Mouse (Mus musculus) natural killer cell, adult 2 months (primary cell): Measurements from ENCODE around the gene Crb2.

Experiments used
- DNase-seq, 2 experiments: peaks; one replicate each; pipeline ENCODE4 v3.0.0; 2022; ENCODE audit warnings: low spot score in 2 of 2

The Crb2 gene

DNA sequence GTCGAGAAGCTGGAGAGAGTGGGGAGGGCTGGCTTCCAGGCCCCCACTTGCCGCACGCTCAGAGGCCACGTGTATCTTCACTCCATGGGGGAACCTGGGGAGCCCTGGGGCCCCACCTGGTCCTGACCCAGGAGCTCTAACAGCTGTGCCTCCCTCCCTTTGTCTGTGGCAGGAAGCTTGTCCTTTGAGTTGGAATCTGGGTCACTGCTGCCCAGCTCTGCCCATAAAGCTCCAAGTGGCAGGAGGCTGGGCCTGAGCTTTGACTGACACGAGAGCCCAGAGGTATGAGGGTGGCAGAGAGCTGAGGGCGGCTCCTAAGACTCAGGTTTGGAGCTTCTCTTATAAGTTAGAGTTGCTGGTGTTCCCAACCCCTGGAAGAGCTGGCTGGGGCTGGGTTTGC is 23.1 kb downstream of the Crb2 start:
- no peak for DNase-seq

GRCm38 (mm10) chr2:37801687-37802086 is 25.6 kb downstream of the Crb2 start:
- no peak for DNase-seq

DNA sequence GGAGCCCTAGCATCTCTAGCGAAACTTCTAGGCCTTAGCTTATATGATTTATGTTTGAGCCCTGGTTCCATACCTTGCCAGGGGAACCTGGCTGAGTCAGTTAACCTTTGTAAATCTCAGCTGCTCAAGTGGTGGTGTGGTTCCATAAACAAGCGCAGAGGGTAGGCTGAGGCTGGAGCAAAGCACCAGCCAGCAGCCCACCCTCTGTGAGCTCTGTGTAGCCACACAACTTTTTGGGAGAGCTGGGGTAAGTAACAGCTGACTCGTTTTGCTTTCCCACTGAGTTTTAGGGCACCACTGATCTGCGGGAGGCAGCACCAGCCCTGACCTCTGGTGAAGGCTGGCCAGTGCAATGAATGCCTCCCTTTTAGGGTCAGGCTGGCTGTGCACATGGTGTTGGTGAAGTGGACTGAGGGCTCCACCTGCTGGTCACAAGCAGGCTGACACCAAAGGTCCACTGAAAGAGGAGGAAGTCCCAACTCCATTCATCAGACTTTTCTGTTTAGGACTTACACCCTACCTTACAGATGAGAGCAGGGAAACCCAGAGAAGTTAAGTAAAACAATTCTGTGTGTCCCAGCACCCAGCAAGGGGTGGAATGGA is 26.7 kb downstream of the Crb2 start:
- DNase-seq = peak; percentile 7 to 49

GRCm38 (mm10) chr2:37811682-37812081 is 35.6 kb downstream of the Crb2 start:
- no peak for DNase-seq

- no peak for DNase-seq
These were observed 36.4 kb downstream of the Crb2 start for GRCm38 (mm10) chr2:37812401-37812800.

DNA sequence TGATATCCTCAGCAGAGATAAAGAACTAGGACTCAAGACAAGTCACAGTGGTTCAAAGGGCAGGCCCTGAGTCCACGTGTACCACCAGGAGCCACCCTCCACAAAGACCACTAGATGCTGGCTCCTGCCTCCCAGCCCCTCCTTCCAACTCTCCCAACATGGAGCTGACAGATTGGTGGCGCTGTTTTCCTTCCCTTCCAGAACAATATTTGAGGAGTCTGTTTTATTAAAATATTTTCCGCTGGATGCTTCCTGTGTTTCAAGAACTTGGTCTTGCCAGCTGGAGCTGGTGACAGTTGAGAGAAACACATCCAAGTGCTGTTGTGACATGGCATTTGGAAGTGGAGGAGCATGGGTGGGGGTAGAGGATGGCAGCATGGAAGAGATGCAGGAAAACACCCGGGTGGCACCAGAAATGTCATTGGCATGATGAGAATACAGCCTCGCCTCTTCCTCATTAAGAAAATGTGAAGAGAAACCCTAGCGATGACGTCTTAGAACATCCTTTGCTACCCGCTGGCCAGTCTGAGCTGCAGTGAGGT is 38.8 kb downstream of the Crb2 start:
- no peak for DNase-seq

GRCm38 (mm10) chr2:37815676-37816075 is 39.6 kb downstream of the Crb2 start:
- DNase-seq = peak; percentile 27 to 54

DNA sequence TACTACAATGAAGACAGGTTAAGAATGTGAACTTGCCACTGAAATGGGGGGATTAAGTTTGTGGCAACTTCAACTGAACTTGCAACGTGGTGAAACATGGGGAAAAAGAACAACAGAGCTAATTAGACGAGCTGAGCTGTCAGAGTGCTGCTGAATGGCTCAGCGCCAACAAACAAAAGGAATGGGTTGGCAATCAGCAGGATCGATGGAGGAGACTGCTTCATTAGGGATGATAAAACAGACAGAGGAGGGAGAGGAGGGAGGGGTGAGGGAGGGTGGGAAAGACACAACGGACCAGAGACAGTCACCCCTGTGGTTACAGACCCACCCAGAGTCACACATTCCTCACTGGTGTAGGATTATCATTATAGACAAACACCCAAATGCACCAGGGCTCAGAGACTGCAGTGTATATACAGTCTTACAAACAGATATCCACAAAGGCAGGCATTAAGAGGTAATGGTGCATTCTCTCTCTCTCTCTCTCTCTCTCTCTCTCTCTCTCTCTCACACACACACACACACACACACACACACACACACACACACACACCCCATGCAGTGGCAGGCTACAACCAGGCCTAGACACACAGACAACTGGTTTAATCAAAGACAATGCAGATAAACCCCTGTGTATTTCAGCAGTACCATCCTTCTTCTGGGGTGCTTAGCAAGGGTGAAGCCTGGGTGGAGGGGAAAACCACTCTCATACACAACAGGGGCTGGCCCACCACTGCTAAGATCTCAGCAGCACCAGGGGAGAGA is 42.9 kb downstream of the Crb2 start:
- DNase-seq = no peak

DNA sequence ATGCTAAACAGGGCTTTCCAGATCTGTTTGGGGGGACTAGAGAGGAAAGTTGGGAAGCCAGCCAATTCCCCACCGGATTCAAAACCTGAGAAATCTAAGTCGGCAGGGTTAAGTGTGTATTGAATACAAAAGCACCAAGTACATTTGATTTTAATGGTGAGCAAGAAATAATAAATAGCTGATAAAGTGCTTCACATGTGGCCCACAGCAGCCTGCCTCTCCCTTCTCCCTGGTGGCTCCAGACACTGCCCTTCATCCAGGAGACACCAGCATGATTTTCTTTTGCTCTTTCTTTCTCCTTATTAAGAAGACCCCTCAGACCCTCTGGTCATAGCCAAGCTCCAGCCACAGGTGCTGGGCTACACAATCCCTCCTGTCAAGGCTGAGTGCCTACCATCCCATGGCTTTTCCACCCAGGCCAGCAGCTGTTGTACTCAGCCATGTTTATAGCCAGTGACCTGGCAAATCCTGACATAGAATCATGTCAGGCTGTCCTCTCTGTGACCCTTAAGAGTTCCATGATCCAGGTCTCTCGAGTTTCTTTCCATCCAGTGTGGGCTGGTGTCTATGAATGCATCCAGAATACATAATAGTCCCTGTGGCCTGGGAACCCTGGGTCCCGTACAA is 43.6 kb downstream of the Crb2 start:
- no peak for DNase-seq

DNA sequence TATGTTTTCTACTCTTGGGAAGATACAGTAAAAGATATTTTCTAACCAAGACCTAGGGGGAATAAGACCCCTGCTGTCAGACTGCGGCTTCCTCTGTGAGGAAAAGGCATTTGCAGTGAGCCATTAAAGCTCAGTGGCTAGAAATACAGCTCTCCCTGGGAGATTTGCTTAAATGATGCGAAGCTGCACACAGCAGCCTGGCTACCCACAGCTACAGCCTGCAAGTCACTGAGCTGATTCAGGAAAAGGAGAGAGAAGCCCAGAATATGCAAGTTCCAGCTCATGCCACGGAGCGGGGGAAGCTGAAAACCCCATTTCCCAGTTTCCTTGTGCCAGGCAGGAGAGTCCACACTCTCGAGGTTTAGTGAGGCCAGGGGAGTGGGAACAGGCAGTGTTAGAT is 46.1 kb downstream of the Crb2 start:
- DNase-seq = no peak

- no peak for DNase-seq
These were observed 47.8 kb downstream of the Crb2 start for GRCm38 (mm10) chr2:37823826-37824225.

GRCm38 (mm10) chr2:37829758-37830275 is 53.8 kb downstream of the Crb2 start:
- DNase-seq = no peak

DNA sequence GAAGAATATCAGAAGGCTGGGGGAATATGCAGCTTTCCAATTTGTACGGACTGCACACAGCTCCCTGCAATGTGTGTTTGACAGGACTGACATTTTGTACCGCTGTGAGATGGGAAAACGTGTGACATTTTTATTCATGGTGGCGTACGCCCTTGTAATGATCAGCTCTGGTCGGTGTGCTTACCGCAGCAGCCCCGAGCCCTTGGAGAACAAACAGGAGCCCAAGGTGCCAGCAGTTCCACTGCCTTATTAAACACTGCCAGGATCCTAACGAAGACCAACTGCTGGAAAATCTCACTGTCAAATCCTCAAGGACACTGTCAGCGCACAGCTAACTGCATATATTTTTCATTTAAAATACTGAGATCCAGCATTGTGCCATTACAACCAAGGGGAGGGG is 56.2 kb downstream of the Crb2 start:
- DNase-seq = no peak

- no peak for DNase-seq
These were observed 60.9 kb downstream of the Crb2 start for GRCm38 (mm10) chr2:37836926-37837325.

DNA sequence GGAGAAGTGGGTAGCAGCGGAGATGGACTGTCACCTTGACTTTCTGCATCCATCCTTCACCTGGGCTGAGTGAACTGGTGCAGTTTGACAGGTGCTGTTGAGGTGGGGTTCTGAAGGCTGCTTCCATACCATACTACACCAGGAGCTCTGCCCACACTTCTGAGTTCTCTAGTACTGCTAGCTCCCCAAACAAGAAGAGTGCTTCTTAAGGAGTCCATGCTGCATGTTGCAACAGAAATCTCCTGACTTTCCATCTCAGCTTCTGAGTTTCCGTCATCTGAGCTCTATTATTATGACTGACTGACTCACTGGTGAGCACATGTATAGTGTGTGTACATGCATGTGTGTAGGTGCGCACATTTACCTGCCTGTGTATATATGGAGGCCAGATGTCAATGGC is 61.5 kb downstream of the Crb2 start:
- DNase-seq = no peak

GRCm38 (mm10) chr2:37838202-37838984 is 62.3 kb downstream of the Crb2 start:
- no peak for DNase-seq

DNA sequence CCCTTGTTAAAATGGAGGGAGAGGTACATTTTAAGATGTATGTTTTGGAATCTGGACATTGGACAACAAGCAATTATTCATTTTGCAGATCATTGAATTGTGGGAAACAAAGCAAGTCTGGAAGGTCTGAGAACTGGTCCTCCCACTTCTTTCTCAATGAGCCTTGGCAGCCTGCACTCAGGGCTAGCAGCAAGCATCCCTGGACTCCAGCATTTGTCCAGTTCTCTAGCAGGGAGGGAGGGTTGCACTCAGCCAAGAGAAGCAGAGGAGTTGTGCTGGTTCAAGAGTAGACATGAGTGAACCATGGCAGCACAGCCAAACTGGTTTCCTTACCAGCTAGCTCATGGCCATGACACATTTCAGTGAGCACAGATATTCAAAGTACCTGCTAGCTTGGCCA is 63.9 kb downstream of the Crb2 start:
- DNase-seq = no peak

- DNase-seq = no peak
These were observed 66.1 kb downstream of the Crb2 start for GRCm38 (mm10) chr2:37842151-37842569.

DNA sequence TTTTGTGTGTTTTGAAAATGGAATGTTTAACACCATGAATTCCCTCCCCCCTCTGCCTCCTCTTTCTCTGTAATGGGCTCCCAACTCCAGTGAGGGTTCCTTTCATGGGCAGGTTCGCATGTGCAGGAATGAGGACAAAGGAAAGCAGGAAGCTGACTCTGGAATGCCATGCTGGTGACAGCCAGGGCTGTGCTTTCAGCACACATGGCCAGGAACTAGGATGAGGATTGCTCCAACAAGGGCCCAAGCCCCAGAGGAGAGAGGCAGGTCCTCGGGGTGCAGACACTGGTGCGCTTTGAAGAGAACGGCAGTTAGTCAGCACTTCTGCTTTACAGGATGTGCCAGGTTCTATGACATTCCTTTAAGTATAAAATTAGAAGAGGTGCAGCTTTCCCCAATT is 66.7 kb downstream of the Crb2 start:
- no peak for DNase-seq
